Mouse (Mus musculus) midbrain, embryonic 15.5 days (tissue): ENCODE measurements around the gene Spock1. TPM values are rescaled to one million over a fixed set of nuclear protein-coding genes. Genes with fewer than 3 reads are reported as not detected.

Experiments
- ATAC-seq: fragments of 200-750 bp; cut with Nextera tagmentation; replicated peaks from 2 replicates; pipeline ENCODE4 v1.8.0; 2017; ENCODE audit warnings: moderate TSS enrichment
- H3K27ac ChIP-seq: fragments of 300-500 bp; sonication (generic); 2 replicates; pipeline ENCODE4 v1.5.1; 2015; ENCODE audit warnings: mild to moderate bottlenecking, inconsistent platforms
- H3K27me3 ChIP-seq: fragments of 300-500 bp; sonication (generic); replicated peaks from 2 replicates; pipeline ENCODE4 v1.6.1; 2015; ENCODE audit warnings: inconsistent platforms
- H3K36me3 ChIP-seq: fragments of 300-500 bp; sonication (generic); replicated peaks from 2 replicates; pipeline ENCODE4 v1.6.1; 2015; ENCODE audit warnings: inconsistent platforms
- H3K4me1 ChIP-seq: fragments of 300-500 bp; sonication (generic); 2 replicates; pipeline ENCODE4 v1.6.1; 2015; ENCODE audit warnings: inconsistent platforms
- H3K4me2 ChIP-seq: fragments of 300-500 bp; sonication (generic); 2 replicates; pipeline ENCODE4 v1.6.1; 2015; ENCODE audit warnings: inconsistent platforms, mild to moderate bottlenecking, moderate library complexity
- H3K4me3 ChIP-seq: fragments of 300-500 bp; sonication (generic); 2 replicates; pipeline ENCODE4 v1.5.1; 2015; ENCODE audit warnings: mild to moderate bottlenecking, inconsistent platforms
- H3K9ac ChIP-seq: fragments of 300-500 bp; sonication (generic); 2 replicates; pipeline ENCODE4 v1.6.1; 2015; ENCODE audit warnings: mild to moderate bottlenecking, inconsistent platforms
- H3K9me3 ChIP-seq: fragments of 300-500 bp; sonication (generic); 2 replicates; pipeline ENCODE4 v1.6.1; 2016; ENCODE audit warnings: inconsistent platforms
- WGBS: fragments of 180-500 bp; shearing (Covaris S2); methylation state at CpG from one replicate; pipeline ENCODE4 v1.1.7; 2015; ENCODE audit warnings: mixed read lengths; 5-methylcytosine and 5-hydroxymethylcytosine counted together
- polyA plus RNA-seq: library from polyadenylated mRNA; unstranded; fragments of >200 nt; fragmentation: Nextera tagmentation; extraction: Ambion mirVana; gene quantifications from 2 replicates; pipeline ENCODE4 v1.2.1, GENCODE M21; 2015

Spock1 gene
- polyA plus RNA-seq, 1 experiment from 2014 or later: 71.0 TPM

- no peak for ATAC-seq
- H3K4me1 ChIP-seq: no peaks in the 10 kb centered on the region
- no peak overlapping the region for H3K4me3 ChIP-seq
- WGBS: 70% methylated on average over 4 of the region's 4 CpGs
- H3K27me3 ChIP-seq: no peaks in the 10 kb centered on the region
- no peak overlapping the region for H3K27ac ChIP-seq
- no peak overlapping the region for H3K9ac ChIP-seq
- H3K9me3 ChIP-seq: no peaks in the 10 kb centered on the region
- no peaks in the 10 kb centered on the region for H3K36me3 ChIP-seq
- no peak overlapping the region for H3K4me2 ChIP-seq
These were observed 352.9 kb downstream of the Spock1 start for GRCm38 (mm10) chr13:57555186-57555585.

GRCm38 (mm10) chr13:57549743-57550142 lies 358.4 kb downstream of the Spock1 start:
- Histone ChIP-seq H3K36me3 (no peaks in the 10 kb centered on the region), H3K27ac (no peak overlapping the region), H3K4me2 (no peak overlapping the region), H3K9me3 (no peaks in the 10 kb centered on the region), H3K9ac (no peak overlapping the region), H3K27me3 (no peaks in the 10 kb centered on the region), H3K4me3 (no peak overlapping the region), H3K4me1 (peaks cover 3% of the 10 kb centered on the region; the same call in 1 of the 2 replicates)
- WGBS: 17% methylated on average over 5 of the region's 5 CpGs
- ATAC-seq: no peak

- Histone ChIP-seq H3K4me3 (no peak overlapping the region), H3K27me3 (no peaks in the 10 kb centered on the region), H3K9ac (no peak overlapping the region), H3K9me3 (no peaks in the 10 kb centered on the region), H3K36me3 (no peaks in the 10 kb centered on the region), H3K4me2 (no peak overlapping the region), H3K4me1 (peaks cover 25% of the 10 kb centered on the region; the same call in 1 of the 2 replicates), H3K27ac (peak overlapping the region; percentile 56)
- 0 out of 2 replicates have a peak, but pooled peaks have one; percentile 27 for ATAC-seq
- WGBS: 50% methylated on average over 8 of the region's 8 CpGs
These were observed 371.1 kb downstream of the Spock1 start for GRCm38 (mm10) chr13:57536988-57537547.

GRCm38 (mm10) chr13:57534325-57534724 lies 373.8 kb downstream of the Spock1 start:
- Histone ChIP-seq H3K4me1 (peaks cover 22% of the 10 kb centered on the region; the same call in 1 of the 2 replicates), H3K9me3 (no peaks in the 10 kb centered on the region), H3K27ac (no peak overlapping the region), H3K4me3 (no peak overlapping the region), H3K27me3 (no peaks in the 10 kb centered on the region), H3K9ac (no peak overlapping the region), H3K4me2 (no peak overlapping the region), H3K36me3 (no peaks in the 10 kb centered on the region)
- 78% methylated on average over 7 of the region's 7 CpGs for WGBS
- no peak for ATAC-seq

- Histone ChIP-seq H3K9ac (no peak overlapping the region), H3K36me3 (no peaks in the 10 kb centered on the region), H3K4me3 (no peak overlapping the region), H3K9me3 (no peaks in the 10 kb centered on the region), H3K4me2 (no peak overlapping the region), H3K27ac (no peak overlapping the region), H3K27me3 (no peaks in the 10 kb centered on the region), H3K4me1 (no peaks in the 10 kb centered on the region)
- no peak for ATAC-seq
These were observed 382.2 kb downstream of the Spock1 start for GRCm38 (mm10) chr13:57525946-57526345.

- no peak for ATAC-seq
- Histone ChIP-seq H3K36me3 (no peaks in the 10 kb centered on the region), H3K4me1 (peaks cover 9% of the 10 kb centered on the region), H3K4me3 (no peak overlapping the region), H3K9ac (no peak overlapping the region), H3K27ac (no peak overlapping the region), H3K27me3 (no peaks in the 10 kb centered on the region), H3K9me3 (no peaks in the 10 kb centered on the region), H3K4me2 (no peak overlapping the region)
- 75% methylated on average over 3 of the region's 3 CpGs for WGBS
These were observed 383.6 kb downstream of the Spock1 start for GRCm38 (mm10) chr13:57524546-57524945.

- Histone ChIP-seq H3K27me3 (no peaks in the 10 kb centered on the region), H3K9me3 (no peaks in the 10 kb centered on the region), H3K4me1 (peaks cover 12% of the 10 kb centered on the region), H3K36me3 (no peaks in the 10 kb centered on the region), H3K27ac (no peak overlapping the region), H3K4me3 (no peak overlapping the region), H3K4me2 (no peak overlapping the region), H3K9ac (no peak overlapping the region)
- WGBS: 83% methylated on average over 5 of the region's 5 CpGs
- no peak for ATAC-seq
These were observed 384.8 kb downstream of the Spock1 start for GRCm38 (mm10) chr13:57523366-57523765.

- H3K27me3 ChIP-seq: no peaks in the 10 kb centered on the region
- H3K36me3 ChIP-seq: no peaks in the 10 kb centered on the region
- H3K4me3 ChIP-seq: no peak overlapping the region
- H3K27ac ChIP-seq: no peak overlapping the region
- peaks cover 12% of the 10 kb centered on the region for H3K4me1 ChIP-seq
- no peak overlapping the region for H3K9ac ChIP-seq
- H3K9me3 ChIP-seq: no peaks in the 10 kb centered on the region
- no peak for ATAC-seq
- no peak overlapping the region for H3K4me2 ChIP-seq
- WGBS: 83% methylated on average over 4 of the region's 4 CpGs
These were observed 385.8 kb downstream of the Spock1 start for GRCm38 (mm10) chr13:57522319-57522718.

- Histone ChIP-seq H3K36me3 (no peaks in the 10 kb centered on the region), H3K4me3 (no peak overlapping the region), H3K4me2 (no peak overlapping the region), H3K9me3 (no peaks in the 10 kb centered on the region), H3K27ac (no peak overlapping the region), H3K27me3 (no peaks in the 10 kb centered on the region), H3K9ac (no peak overlapping the region), H3K4me1 (peaks cover 12% of the 10 kb centered on the region)
- WGBS: 12% methylated on average over 3 of the region's 3 CpGs
- ATAC-seq: peak; percentile 39; the same call in 1 of the 2 replicates
These were observed 387.0 kb downstream of the Spock1 start for GRCm38 (mm10) chr13:57521152-57521551.

- Histone ChIP-seq H3K27ac (no peak overlapping the region), H3K36me3 (no peaks in the 10 kb centered on the region), H3K9me3 (no peaks in the 10 kb centered on the region), H3K9ac (0 out of 2 replicates have a peak overlapping the region, but pooled peaks have one; percentile 5), H3K4me2 (peak overlapping the region; percentile 4; the same call in 1 of the 2 replicates), H3K27me3 (no peaks in the 10 kb centered on the region), H3K4me3 (no peak overlapping the region), H3K4me1 (peaks cover 14% of the 10 kb centered on the region)
- WGBS: 28% methylated on average over 11 of the region's 11 CpGs
- ATAC-seq: no peak
These were observed 388.3 kb downstream of the Spock1 start for GRCm38 (mm10) chr13:57519790-57520189.

- WGBS: 79% methylated on average over 11 of the region's 11 CpGs
- no peak for ATAC-seq
- Histone ChIP-seq H3K9ac (no peak overlapping the region), H3K36me3 (no peaks in the 10 kb centered on the region), H3K27ac (no peak overlapping the region), H3K4me3 (no peak overlapping the region), H3K9me3 (no peaks in the 10 kb centered on the region), H3K4me1 (peaks cover 14% of the 10 kb centered on the region), H3K4me2 (no peak overlapping the region), H3K27me3 (no peaks in the 10 kb centered on the region)
These were observed 392.4 kb downstream of the Spock1 start for GRCm38 (mm10) chr13:57515737-57516136.

- H3K9ac ChIP-seq: no peak overlapping the region
- no peak for ATAC-seq
- no peaks in the 10 kb centered on the region for H3K36me3 ChIP-seq
- WGBS: 81% methylated on average over 7 of the region's 7 CpGs
- no peak overlapping the region for H3K4me2 ChIP-seq
- no peaks in the 10 kb centered on the region for H3K9me3 ChIP-seq
- 0 out of 2 replicates have a peak overlapping the region, but pooled peaks have one; percentile 30 for H3K27ac ChIP-seq
- H3K27me3 ChIP-seq: no peaks in the 10 kb centered on the region
- H3K4me1 ChIP-seq: no peaks in the 10 kb centered on the region
- no peak overlapping the region for H3K4me3 ChIP-seq
These were observed 406.6 kb downstream of the Spock1 start for GRCm38 (mm10) chr13:57501552-57501951.

GRCm38 (mm10) chr13:57496778-57497177 lies 411.4 kb downstream of the Spock1 start:
- no peak overlapping the region for H3K27ac ChIP-seq
- WGBS: 70% methylated on average over 7 of the region's 7 CpGs

More at GRCm38 (mm10) chr13:57496778-57497177, 411.4 kb downstream of the Spock1 start:
- no peak overlapping the region for H3K4me3 ChIP-seq
- H3K9ac ChIP-seq: no peak overlapping the region
- no peaks in the 10 kb centered on the region for H3K27me3 ChIP-seq
- no peaks in the 10 kb centered on the region for H3K9me3 ChIP-seq
- no peak for ATAC-seq
- no peaks in the 10 kb centered on the region for H3K36me3 ChIP-seq
- H3K4me1 ChIP-seq: no peaks in the 10 kb centered on the region
- no peak overlapping the region for H3K4me2 ChIP-seq
